Mouse (Mus musculus) subcutaneous adipose tissue, adult 2 months (tissue): ENCODE results near the gene Btg4. TPM values are rescaled to one million over a fixed set of nuclear protein-coding genes. Genes with fewer than 3 reads are reported as not detected.

Experiments
- polyA plus RNA-seq: library from polyadenylated mRNA; depleted of rRNA; stranded (reverse); fragments of >200 nt; gene quantifications from 2 replicates; pipeline ENCODE4 v1.2.3, GENCODE M21; 2012; ENCODE audit warnings: low replicate concordance; rRNA removed

Gene Btg4
- polyA plus RNA-seq = not detected in 2 replicates

GRCm38 (mm10) chr9:51060601-51061000, at the start of gene Btg4:
Btg4 (plus strand) TSS chr9:51060901.

DNA sequence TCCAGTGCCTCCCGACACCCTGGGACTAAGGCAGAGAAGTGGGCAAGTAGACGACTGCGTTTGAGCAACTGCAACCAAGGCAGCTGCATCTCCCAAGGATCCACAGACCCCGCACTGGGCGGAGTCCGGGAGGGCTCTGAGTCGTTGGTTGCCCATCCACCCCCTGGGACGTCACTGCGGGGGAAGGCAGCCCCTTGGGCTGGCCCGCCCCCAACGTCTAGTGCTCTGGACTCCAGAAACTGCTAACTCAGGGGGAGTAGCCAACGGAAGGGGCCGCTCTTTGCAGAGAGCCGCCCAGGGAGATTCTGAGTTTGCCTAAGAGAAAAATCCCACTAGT, 16.2 kb downstream of the Btg4 start, which contains the start of gene Layn:
TSS of gene Layn (minus strand) at position 116 of the 337 bp plus-strand sequence.

DNA sequence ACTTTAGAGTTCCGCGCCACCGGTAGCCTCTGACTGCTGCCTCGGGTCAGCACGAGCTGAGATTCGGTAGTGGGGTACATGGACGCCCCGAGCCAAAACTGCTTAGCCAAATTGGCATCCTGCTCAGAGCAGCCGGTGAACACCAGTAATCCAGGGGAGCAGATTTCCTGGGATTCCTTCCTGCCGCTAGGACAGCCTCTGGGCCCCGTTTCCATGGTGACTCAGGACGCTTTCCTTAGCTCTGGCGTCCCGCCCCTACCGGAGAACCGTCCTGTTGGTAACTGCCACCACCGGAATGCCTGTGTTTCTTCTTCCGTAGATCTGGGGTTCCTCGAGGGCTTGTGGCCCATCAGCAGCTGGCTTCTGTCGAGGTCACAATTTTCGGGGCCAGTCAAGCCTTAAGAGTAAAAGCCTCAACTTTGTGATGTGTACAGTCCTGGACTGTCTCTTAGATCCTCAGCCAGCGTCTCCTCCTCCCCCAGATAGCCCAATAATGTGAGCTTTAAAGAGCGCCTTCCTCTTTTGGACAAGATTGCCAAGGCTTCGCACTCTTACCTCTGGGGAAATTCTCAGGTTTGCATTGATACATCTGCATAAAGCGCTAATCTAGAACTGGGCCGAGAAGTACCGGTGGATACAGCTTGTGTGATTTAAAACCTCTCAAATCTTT, 41.2 kb downstream of the Btg4 start, which contains the start of gene 4833427G06Rik:
TSS of gene 4833427G06Rik (minus strand) at position 323 of the 670 bp plus-strand sequence.

GRCm38 (mm10) chr9:51165312-51166180, 104.8 kb downstream of the Btg4 start, which contains the start of gene Gm32742:
Gm32742 (minus strand) TSS chr9:51165517.

Other genes with a start within 250 kb of the Btg4 start
- 41.3 and 58.5 TPM in 2 replicates for gene Ppp2r1b, start 215.6 kb upstream of the Btg4 start, polyA plus RNA-seq
- 91.9 and 189 TPM in 2 replicates for gene Sik2, start 51.8 kb upstream of the Btg4 start, polyA plus RNA-seq
- 4.1 and 6.7 TPM in 2 replicates for gene Layn, start 16.2 kb downstream of the Btg4 start, polyA plus RNA-seq
- gene 4833427G06Rik, start 41.2 kb downstream of the Btg4 start, polyA plus RNA-seq = not detected in 2 replicates
- 0.01 and 0.05 TPM in 2 replicates for gene Gm32742, start 104.6 kb downstream of the Btg4 start, polyA plus RNA-seq
- gene Pou2af1, start 152.8 kb downstream of the Btg4 start, polyA plus RNA-seq = 0.43 and 0.53 TPM in 2 replicates
- gene Colca2, start 217.7 kb downstream of the Btg4 start, polyA plus RNA-seq = 6.4 and 17.8 TPM in 2 replicates